Mouse (Mus musculus) layer of hippocampus, adult 6 months (tissue): ENCODE results near the gene Aar2. TPM values are rescaled to one million over a fixed set of nuclear protein-coding genes. Genes with fewer than 3 reads are reported as not detected.

Experiments used
- long read RNA-seq, 2 experiments: library from polyadenylated mRNA; unstranded; transcript quantifications; one replicate each; pipeline ENCODE4 v2.0.0; 2019 to 2020
- polyA plus RNA-seq: library from polyadenylated mRNA; unstranded; fragments of <200 nt; fragmentation: Nextera tagmentation; gene quantifications from 2 replicates; pipeline ENCODE4 v1.2.3, GENCODE M21; 2021

Gene Aar2
- 39.0 and 39.7 TPM in 2 replicates for polyA plus RNA-seq
- long read RNA-seq, experiment 1, transcript Aar2-201 (4 exons, 3,427 nt) = major isoform, 85 of 108 reads
- long read RNA-seq, experiment 1, partial matches to known transcripts = 18 of 108 reads
- long read RNA-seq, experiment 1, other reads (novel, unspliced or antisense) = 5 of 108 reads
- long read RNA-seq, experiment 2, transcript Aar2-201 (4 exons, 3,427 nt) = major isoform, 325 of 354 reads
- long read RNA-seq, experiment 2, partial matches to known transcripts = 13 of 354 reads
- long read RNA-seq, experiment 2, other reads (novel, unspliced or antisense) = 14 of 354 reads

GRCm38 (mm10) chr2:156547123-156547891 lies at the start of gene Aar2:
TSS of gene Aar2 (plus strand) at chr2:156547584.

GRCm38 (mm10) chr2:156613541-156614257 lies 66.3 kb downstream of the Aar2 start, which contains the start of gene Dlgap4:
TSS of gene Dlgap4 (plus strand) at chr2:156613705.

Other genes starting within 250 kb of the Aar2 start
- 7.9 and 9.4 TPM in 2 replicates for gene Cnbd2, start 235.3 kb upstream of the Aar2 start, polyA plus RNA-seq
- 138 and 165 TPM in 2 replicates for gene Scand1, start 234.9 kb upstream of the Aar2 start, polyA plus RNA-seq
- 54.9 and 61.9 TPM in 2 replicates for gene Epb41l1, start 126.7 kb upstream of the Aar2 start, polyA plus RNA-seq
- gene Dlgap4, start 66.1 kb downstream of the Aar2 start, polyA plus RNA-seq = 60.8 and 78.0 TPM in 2 replicates
- gene Myl9, start 227.8 kb downstream of the Aar2 start, polyA plus RNA-seq = 21.0 and 27.2 TPM in 2 replicates